Mouse (Mus musculus) gastrocnemius, adult 18-20 months (tissue): ENCODE data around the gene Kel. TPM values are rescaled to one million over a fixed set of nuclear protein-coding genes. Genes with fewer than 3 reads are reported as not detected.

Experiments
- DNase-seq: peaks from one replicate; pipeline ENCODE4 v3.0.0; 2021; ENCODE audit warnings: low spot score
- long read RNA-seq, 2 experiments: library from polyadenylated mRNA; stranded (forward); transcript quantifications; one replicate each; pipeline ENCODE4 v2.0.0; 2021
- total RNA-seq, 2 experiments: library from RNA; stranded (reverse); gene quantifications; 2 replicates each; pipeline ENCODE4 v1.2.3; 2021

The Kel gene
- total RNA-seq = not detected
- long read RNA-seq, experiment 1 = 0 reads
- long read RNA-seq, experiment 2 = 0 reads

DNA sequence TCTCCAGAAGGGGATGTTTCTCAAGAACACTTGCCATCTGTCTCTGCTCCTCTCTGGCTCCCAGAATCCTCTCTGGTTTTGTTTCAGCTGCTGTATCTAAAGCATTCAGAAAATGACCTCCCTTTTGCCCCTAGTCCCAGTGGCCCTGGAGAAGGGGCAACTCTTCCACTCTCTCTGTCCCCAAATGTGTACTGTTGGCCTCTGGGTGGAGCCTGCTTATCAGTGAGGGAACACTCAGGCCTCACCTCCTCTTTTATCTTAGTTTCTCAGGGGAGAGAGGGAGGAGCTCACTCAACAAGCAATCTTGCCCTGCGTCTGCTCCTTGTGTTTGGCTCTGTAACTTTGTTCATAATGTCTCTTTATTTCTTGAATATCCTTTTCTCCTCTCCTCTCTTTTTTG lies at the start of gene Kel:
Gene Kel (minus strand): TSS at position 217 of the 400 bp plus-strand sequence.
- DNase-seq = no peak

DNA sequence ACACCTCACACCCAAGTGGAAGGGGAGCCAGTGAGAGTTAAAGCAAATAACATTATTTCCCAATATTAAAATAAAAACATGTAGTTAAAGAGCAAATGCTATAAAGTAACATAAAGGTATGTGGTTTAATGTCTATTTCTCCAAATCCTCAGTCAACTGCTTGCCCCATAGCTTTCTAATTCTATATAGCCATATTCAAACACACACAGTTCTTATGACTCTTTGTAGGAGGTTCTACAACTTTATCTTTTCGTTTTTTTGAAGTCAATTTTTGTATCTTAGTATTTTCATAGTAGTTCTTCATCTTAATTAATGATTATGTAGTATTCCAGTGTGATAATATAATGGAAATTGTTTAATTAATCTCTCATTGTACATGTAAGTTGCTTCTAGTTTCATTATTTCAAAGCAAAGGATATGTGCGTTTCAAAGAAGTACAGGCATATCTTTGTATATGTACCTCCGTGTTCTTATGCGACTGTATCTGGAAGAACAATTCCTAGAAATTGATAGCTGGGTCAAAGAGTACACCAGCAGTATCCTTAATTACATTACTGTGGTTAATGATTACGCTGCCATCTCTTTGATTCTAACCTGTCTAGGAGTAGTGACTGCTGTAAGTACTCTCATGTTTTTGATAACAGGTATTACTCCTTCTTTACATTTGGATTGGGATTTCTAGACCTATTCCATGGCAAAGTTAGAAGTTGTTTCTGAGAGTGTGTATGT lies 40.7 kb upstream of the Kel start:
- DNase-seq = no peak

DNA sequence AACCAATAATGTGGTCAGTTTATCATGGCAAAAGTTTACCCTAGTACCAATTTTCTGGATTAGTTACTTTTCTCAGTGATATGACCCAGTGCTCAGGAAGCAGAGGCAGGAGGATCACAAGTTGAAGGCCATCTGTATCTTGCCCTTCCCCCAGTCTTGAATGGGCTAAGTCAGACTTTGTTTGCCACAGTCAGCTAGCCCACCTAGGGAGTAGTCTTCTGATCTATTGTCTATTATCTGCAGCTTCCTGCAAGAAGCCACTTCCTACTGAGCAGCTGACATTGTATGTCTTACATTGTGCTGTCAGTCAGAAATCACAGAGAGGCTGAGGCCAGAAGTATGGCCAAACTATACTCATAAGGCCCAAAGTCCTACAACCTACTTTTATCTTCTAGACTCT lies 37.0 kb upstream of the Kel start:
- DNase-seq = no peak

DNA sequence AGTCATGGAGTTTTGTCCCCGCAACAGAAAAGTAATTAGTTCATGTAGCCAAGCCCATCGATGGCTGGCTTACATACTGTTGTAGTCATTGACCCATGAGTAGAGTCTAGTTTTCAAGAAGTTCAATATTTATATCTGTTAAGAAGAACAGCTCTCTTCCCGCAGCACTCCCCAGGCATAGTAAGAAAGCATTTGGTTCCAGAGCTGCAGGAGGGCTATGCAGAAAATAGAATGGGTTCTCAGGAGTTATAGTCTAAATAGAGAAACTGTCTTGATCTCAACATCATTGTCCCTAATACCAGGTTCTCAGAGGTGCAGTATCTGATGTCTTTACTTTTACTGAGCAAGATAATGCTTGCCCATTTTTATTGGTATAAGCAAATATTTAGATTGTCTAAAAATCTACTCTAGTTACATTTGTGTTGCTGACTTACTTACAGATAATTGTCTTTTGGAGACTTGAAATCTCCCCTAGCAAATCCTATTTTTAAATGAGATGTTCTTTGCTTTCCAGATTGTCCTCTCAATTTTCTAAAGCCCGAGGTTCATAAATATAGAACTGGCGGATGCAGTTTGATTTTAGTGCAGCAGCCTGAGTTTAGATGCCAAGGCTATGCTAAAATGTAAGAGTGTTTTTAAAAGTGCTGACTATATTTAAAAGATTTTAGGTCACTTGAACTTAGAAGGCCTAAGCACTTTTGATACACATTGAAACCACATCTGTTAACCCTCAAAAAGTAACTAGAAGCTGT lies 30.8 kb upstream of the Kel start:
- DNase-seq = no peak

DNA sequence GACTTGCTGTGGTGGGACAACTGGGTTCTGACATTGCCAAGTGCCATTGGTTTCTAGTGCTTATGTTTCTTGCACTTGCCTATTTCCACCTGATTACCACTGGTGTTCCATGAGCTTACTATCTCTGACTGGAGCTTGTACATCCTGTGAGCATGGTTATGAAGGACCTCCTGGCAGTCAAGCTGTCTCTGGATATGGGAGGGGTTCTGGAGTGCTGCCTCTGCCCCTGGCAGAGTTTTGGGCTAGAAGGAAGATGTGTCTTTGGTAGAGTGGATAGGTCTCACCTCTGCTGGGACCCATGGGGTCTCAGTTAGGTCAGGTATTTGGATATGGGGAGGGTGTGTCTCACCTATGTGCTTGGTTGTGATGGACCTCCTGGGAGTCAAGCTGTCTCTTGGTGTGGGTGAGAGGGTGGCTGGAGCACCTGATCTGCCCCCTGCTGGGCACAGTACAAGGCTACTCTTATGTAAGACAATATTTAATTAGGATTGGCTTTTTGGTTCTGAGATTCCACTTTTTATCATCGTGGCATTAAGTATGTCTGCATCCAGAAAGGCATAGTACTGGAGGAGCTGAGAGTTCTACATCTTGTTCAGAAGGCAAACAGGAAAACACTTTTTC lies 24.0 kb upstream of the Kel start:
- DNase-seq = no peak

DNA sequence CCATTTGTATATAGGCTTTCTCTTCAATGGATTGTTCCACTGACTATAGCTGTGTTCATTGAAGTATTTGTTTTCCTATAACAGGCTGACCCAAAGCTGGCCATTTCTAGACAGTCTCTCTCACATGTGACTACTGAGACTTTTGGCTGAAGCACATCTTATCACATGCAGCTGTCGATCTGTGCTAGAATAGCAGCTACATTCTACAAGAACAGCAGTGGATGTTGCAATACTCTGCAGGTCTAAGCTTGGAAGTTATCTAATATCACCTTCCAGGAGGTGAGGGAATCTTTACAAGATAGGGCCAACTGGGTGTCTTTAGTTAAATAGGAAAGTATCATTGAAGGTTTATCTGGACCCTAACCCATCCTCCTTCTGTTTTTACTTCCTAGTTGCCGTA lies 17.3 kb upstream of the Kel start:
- no peak for DNase-seq

DNA sequence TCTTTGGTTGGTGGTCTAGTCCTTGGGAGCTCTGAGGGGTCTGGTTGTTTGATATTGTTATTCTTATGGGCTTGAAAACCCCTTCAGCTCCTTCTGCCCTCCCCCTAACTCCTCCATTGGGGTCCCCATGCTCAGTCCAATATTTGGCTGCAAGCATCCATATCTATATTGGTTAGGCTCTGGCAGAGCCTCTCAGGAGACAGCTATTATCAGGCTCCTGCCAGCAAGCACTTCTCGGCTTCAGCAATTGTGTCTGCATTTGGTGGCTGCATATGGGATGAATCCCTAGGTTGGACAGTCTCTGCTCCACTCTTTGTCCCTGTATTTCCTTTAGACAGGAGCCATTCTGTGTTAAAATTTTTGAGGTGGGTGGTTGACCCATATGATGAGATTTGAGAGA lies 6.1 kb upstream of the Kel start:
- no peak for DNase-seq

DNA sequence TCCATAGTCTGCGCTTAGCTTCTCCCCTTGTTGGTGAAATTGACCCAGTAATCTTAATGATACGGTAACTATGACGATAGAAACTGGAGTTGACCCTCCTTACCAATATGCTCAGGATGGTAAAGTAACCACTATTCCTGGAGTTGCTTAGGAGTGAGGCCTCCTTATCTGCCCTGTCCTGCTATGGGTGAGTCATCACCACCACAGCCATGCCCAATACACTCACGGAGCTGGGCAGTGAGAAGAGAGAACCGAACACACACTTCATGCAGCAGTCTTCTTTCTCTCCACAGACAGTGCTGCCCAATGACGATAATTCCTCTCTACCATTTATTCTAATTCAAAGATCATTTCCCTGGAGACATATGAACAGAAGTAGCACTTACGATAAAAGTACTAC lies 2.1 kb upstream of the Kel start:
- DNase-seq = no peak

DNA sequence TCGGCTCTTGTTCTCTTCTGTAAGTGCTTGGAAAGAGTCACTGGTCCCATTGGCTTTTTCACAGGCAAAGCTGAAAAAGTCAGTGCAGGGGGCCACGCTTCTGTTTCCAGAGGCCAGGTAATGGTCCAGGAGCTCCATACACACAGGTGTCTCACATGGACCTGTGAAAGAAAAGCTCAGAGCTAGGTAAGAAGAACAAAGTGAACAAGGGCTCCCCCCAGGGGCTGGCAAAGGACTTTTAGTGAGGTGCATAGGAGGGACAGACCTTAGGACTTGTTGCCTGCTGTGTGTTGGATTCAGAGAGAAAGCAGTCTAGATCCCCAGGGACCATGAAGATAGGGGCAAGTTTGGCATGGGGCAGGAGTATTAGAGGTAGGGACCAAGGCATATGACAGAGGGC lies 1.2 kb downstream of the Kel start:
- no peak for DNase-seq

DNA sequence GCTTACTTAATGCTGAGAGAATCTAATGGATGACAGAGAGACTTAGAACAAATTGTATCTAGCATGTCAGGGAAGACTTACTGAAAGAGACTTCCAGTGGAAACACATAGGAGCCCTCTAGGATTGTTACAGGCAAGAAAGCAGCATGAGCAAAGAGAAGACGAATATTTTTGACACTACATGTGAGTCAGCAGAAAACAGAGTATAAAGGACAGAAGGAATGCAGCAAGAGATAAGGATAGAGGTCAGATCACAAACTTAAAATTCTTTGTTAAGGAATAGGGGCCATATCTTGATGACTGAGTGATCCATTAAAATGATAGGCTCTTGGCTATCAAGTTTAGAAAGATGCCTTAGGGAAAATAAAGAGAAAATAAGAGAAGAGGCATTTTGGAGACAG lies 2.9 kb downstream of the Kel start:
- DNase-seq = no peak

DNA sequence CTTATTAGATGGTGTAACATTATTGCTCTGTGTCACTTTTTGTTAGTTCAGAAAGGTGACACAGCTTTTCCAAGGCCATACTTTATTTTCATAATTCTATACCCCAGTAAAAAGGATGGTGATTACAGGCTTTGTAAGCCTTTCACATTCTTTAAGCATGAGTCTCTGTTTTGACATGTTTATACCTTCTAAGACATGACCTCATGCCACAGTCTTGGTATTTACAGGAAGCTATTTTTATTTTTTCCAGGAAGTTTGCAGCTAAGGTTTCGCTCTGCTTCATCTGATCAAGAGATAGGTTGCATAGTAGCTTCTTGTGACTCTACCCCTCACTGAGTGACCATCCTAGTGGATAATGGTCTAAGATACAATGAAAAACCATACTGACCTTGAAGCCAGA lies 9.7 kb downstream of the Kel start:
- DNase-seq = no peak

DNA sequence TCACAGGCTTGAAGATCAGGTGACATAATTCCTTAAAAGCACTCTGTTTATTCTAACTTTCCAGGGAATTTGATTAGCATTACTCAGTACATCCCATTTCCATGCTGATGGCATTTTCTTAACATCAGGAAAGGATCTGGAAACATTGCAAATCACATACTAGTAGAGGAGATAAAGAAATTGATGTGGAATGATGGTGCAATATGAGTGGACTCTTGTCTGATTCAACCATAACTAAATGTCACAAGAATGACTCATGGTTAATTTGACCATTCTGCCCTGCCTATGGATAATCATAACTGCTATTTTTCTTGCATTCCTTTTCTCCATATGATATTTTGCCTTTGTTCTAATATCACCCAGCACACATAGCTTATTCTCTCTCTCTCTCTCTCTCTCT lies 11.9 kb downstream of the Kel start:
- DNase-seq = no peak

DNA sequence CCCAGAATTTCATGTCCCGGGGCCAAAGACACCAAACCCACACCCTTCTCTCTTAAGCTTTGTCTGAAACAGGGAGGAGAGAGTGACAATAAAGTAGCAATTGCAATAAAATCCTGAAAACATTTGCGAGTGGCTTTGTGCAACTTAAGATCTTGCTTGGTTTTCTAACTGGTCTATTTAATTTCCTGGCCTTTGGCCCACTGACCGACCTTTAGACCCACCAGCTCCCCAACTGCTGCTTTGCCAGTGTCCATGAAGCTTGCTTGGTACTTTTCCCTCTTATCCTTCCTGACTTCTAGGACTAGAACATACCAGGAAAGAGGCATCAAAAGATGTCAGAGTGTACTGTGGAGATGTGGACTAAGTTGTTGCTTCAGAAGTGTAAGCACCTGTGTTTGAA lies 18.5 kb downstream of the Kel start:
- no peak for DNase-seq

DNA sequence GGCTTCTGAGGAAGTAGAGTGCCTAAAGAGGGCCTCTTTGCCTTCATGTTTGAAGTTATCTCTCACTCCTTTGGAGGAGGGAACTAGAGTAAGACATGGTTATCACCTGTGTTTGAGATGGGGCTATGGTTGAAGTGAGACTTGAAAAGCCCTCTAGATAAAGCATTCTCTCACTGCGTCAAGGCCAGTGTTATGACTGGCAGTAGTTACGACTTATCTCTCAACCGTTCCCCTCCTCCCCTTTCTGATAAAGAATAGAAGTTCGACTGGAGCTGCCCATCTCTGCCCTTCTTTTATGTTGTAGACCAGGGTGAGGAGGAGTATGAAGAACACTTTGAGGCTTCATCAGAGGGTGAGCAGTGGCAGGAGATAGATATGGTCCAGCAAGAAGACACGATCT lies 19.2 kb downstream of the Kel start:
- DNase-seq = no peak

DNA sequence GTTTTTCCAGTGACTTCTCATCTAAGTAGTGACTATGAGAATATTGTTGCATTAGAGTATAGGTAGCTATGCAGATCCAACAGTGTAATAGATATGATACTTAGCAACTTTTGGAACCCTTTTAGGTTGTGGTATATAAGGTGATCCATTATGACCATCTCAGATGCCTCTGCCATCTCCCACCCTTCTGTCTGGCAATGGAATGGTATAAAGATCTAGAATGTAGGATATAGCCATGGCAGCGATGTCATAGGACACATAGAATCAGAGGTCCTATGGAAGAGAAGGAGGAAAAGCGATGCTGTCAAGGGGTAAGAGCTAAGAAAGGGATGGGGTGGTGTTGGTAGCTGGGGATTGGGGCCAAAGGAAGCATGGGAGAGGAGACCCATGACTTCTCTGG lies 20.0 kb downstream of the Kel start, which contains the start of gene Llcfc1:
Gene Llcfc1 (plus strand): TSS at position 301 of the 400 bp plus-strand sequence.
- DNase-seq = no peak

DNA sequence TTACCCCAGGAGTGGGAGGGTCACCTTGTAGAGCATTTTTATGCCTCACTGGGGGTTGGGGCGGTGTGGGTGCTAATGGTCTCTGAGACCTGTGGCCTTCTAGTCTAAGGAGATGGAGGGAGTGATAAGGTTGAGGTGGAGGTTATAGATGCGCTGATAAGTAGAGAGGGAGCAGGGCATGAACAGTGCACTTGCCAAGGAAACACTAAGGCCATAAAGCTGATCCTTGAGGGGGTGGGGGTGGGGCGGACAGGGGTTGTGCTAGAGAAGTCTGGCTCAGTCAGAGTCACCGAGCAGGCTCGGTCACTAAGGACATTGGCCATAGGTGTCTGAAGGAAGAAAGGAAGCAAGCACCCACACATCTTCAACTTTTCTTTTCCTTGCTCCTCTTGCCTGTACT lies 22.5 kb downstream of the Kel start:
- no peak for DNase-seq

DNA sequence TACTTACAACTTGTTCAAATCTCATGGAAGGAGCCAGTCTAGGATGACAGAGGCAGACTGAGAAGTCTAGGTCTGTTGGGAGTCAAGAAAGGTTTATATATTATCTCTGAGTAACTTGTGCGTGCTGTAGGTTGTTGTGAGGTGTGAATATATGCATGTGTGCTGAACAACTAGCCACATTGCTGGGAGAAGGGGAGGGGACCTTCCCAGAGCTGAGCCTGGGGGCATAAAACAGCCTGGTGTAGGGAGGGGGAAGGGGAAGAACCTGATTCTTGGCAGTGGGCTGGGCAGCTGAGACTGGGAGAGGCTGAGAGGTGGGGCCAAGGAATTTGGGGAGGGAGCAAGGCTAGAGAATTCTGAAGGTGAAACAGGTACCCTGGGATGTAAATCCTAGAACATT lies 23.5 kb downstream of the Kel start, which contains the start of gene Trpv5:
Gene Trpv5 (minus strand): TSS at position 101 of the 400 bp plus-strand sequence.
- DNase-seq = no peak

DNA sequence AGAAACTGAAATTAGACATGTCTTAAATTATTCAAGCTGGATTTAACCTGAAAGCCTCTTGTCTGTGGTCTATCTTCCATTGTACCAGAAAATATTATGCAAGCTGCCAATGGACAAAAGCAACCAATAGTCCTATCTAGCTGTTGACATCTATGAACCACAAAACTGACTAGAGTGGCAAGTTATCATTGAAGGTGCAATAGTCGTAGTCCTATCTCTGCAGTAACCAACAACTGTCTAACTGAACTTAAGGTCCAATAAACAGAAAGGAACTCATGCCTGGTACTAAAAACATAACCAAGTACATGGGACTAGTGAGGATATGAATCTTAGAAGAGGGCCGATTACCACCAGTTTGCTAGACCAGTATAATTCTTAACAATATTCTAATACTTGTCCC lies 27.6 kb downstream of the Kel start:
- no peak for DNase-seq

DNA sequence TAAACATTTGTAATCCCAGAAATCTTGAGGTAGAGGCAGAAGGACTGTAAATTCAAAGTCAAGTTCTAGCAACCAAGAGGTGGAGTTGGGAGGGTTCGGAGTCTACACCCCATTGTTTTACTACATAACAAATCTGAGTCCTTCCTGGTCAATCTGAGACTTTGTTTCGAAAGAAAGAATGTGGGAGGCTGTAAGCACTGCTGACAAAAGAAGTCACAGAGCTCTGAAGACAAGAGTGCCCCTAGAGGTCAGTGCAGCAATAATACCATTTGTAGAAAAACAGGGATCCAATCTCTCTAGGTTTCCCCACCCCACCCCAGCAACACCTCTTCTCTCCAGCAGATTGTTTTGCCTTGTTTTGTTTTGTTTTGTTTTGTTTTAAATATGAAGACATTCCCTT lies 41.8 kb downstream of the Kel start:
- DNase-seq = no peak

DNA sequence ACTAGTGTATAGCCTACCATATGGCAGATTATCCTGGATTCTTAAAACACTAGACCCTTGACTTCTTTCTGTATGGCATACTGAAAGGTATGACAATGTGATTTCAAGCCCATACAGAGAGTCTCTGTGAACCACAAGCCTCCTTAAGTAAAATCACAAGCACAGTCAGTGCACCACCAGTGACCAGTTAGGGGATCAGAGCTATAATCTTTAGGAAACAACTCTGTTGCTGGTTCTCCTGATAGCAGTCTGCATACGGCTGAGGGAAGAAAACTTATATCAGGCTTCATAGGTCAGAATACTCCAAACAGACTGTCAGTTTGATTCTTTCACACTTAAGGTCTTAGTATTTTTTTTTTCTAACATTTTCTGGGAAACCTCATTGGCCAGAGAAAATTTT lies 45.7 kb downstream of the Kel start:
- no peak for DNase-seq

DNA sequence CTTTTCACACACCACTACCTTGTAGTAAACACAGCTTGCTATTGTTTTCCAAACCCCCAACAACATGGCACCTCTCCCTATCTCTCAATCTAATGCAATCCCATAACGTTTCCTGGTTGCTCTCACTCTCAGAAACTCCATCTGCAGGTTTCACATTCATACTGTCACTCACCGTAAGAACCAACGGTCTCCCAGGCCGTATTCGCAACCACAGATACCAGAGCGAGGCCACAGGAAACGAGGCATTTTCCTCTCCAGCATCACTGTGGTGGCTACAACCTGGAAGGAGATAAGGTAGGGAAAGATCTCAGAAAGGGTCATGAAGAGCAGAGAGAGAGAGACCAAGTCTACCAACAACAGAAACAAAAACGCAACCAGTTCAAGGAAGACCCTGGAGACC lies 49.5 kb downstream of the Kel start:
- DNase-seq = no peak

DNA sequence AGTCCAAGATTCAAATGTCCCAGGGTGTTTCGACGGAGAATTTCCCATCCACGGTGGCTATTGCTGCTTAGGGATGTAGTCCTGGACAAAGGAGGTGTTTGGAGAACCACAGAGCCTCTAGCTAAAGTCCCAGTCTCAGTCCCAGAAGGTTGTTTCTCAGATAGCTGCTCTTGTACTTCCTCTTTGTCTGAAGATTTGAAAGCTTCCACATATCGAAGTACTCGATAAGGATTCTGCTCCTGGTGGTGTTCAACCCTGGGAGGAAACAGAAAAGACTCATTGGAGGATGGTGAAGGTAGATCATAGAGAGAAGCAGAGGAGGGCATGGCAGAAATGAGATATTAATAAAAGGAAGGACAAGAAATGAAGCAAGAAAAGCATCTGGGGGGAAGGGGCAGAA lies 51.0 kb downstream of the Kel start:
- DNase-seq = no peak

DNA sequence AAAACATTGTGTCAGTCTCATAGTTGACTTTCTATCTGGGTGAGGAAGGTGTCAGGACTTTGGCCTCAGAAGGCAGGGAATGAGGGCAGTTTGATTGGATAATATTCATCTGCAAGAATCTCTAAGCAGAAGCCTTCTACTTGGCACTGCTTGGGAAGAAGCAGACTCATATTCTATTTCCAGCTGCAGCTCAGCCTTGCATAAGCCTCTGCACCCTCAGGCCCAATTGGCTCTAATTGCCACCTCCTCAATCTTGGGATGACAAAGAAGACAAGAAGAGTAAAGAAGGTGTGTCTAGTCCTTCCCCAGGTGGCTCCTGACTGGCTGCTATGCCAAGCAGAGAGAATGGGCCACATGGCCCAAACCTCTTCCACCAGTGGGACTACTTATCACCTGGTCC lies 57.5 kb downstream of the Kel start:
- no peak for DNase-seq
